Mouse (Mus musculus) lung, adult 2 months (tissue): ENCODE measurements around the gene Pofut2. TPM values are rescaled to one million over a fixed set of nuclear protein-coding genes. Genes with fewer than 3 reads are reported as not detected.

Experiments
- DNase-seq: peaks from one replicate; pipeline ENCODE4 v3.0.0; 2022
- H3K4me1 ChIP-seq: fragments of 200-500 bp; 2 replicates; pipeline ENCODE4 v1.6.1; 2011; ENCODE audit warnings: low read length; ENCODE audit not compliant: control insufficient read depth, insufficient read depth
- H3K4me3 ChIP-seq: fragments of 200-500 bp; replicated peaks from 2 replicates; pipeline ENCODE3; 2011; ENCODE audit warnings: low read depth, mild to moderate bottlenecking, control low read depth, low read length; ENCODE audit errors: extremely low read depth
- CTCF ChIP-seq: fragments of 200-500 bp; IDR thresholded peaks from 2 replicates; pipeline ENCODE4 v1.5.1; 2011; ENCODE audit warnings: mild to moderate bottlenecking, low read length, control low read depth; ENCODE audit not compliant: insufficient read depth
- POLR2A ChIP-seq: fragments of 200-500 bp; IDR thresholded peaks from 2 replicates; pipeline ENCODE4 v1.6.1; 2011; ENCODE audit warnings: low read depth, mild to moderate bottlenecking, control low read depth, low read length, borderline replicate concordance; ENCODE audit errors: extremely low read depth
- WGBS: fragments of 180-500 bp; shearing (Covaris S2); methylation state at CpG from one replicate; pipeline ENCODE4 v1.1.7; 2018; 5-methylcytosine and 5-hydroxymethylcytosine counted together
- polyA plus RNA-seq: library from polyadenylated mRNA; depleted of rRNA; stranded (reverse); fragments of >200 nt; gene quantifications from 2 replicates; pipeline ENCODE4 v1.2.3, GENCODE M21; 2012; rRNA removed

Gene Pofut2
- polyA plus RNA-seq, result 81.3 and 81.6 TPM in 2 replicates

DNA sequence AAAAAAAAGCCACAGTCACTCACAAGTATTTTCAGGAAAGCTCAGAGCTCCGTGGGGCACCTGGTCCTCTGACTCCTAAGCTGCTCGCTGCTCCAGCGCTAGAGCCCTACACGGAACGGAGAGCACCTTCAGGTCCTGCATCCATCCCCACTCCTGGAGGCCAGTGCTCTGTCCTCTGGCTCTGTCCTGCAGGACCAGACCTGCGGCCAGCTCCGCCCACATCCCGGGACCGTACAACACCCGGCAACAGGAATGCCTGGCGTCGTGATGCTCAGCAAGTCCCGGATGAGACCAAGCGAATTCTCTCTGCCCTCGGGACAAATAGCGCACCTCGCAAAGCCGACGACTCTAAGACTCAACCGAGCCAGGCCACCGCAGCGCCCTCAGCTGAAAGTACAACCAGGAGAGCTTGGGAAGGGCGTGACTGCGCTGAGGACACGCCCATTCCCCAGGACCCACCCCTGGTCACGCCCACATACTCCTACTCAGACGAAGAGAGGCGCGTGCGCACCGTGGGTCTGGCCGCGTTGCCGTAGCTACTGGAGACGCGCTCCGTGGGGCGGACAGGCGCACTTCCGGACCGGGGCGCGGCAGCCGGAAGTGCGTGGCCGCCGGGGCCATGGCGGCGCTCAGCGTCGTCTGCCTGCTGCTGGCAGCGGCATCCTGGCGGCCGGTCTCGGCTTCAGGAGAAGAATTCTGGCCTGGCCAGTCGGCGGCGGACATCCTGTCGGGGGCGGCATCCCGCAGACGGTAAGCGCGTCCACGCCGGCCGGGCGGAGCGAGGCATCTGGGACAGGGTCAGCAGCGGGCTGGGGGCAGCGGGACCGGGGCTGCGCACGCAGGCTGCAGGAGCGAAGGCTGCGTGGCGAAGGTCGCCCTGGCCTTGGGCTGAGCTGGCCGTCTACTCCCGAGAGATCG is at the start of gene Pofut2:
Pofut2 (plus strand) TSS at position 515 of the 918 bp plus-strand sequence.
- DNase-seq, result peak; percentile 88
- under 1% methylated on average over 81 of the region's 81 CpGs for WGBS
- peak within 1 kb of the TSS; percentile 87 for H3K4me3 ChIP-seq
- H3K4me1 ChIP-seq, result peaks cover 2% of the 10 kb centered on the region; the same call in 1 of the 2 replicates
- TF ChIP-seq POLR2A (peak; percentile 91), CTCF (0 out of 2 replicates have a peak, but pooled peaks have one; percentile 10)

DNA sequence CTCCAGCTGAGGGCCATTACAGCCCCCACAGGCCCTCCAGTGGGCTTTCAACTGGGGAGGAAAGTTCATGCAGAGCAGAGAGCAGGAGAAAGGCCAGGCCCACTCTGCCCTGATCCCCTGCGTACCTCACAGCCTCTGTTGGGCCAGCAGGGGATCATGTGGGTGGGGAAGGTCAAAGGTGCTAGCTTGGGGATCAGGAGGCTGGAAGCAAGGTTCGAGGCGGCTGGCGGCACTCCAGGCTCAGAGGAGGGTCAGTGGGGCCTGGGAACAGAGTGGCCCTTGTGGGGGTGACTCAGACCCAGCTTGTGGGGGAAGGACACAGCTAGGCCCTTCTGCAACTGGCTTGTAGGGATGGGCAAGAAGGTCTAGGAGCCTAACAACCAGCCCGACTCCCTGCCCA is 49.8 kb upstream of the Pofut2 start:
- TF ChIP-seq CTCF (no peak), POLR2A (no peak)
- DNase-seq, result no peak
- WGBS, result 80% methylated on average over 5 of the region's 5 CpGs
- H3K4me1 ChIP-seq, result peaks cover 12% of the 10 kb centered on the region
- H3K4me3 ChIP-seq, result no peak overlapping the region

DNA sequence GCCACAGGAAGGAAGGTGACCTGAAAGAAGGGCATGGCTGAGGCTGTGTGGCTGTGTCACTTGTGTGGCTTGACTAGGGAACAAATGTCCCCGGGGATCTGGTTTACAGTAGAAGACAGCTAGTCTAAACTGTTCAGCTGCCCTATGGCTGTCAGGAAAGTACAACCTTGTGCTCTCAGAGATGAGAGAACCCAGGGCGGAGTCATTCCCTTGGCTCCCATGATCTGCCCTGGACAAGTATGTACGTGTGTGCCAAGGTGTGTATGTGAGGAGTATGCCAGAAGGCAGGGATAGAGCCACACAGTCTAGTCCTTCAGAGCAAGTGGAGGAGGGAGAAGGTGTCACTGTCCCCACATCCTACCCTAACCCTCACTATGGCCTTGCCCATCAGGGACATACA is 48.4 kb upstream of the Pofut2 start:
- Histone ChIP-seq H3K4me3 (no peak overlapping the region), H3K4me1 (peaks cover 19% of the 10 kb centered on the region)
- TF ChIP-seq POLR2A (no peak), CTCF (no peak)
- no peak for DNase-seq
- 78% methylated on average over 3 of the region's 3 CpGs for WGBS

DNA sequence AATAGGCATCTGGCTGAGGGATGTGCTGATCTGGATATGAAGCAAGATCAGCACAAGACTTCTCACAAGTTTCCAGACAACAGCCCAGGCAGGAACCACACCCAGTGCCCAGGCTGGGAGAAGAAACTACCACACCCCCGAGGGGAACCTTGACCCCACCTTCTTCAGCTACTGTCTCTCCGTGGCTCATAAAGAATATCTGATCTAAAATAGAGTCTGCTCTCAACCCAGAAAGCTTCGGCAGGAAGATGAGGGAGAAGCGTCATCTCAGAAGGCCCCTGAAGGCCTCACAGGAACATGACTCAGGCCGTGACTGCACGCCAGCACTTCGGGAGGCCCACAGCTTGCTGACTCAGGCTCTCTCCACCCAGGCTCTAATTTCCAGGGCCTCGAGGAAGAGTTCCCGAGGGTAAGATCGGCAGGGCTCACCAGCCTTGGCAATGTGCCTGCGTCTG is 47.9 kb upstream of the Pofut2 start:
- H3K4me3 ChIP-seq, result no peak overlapping the region
- DNase-seq, result peak; percentile 14
- peaks cover 24% of the 10 kb centered on the region for H3K4me1 ChIP-seq
- TF ChIP-seq POLR2A, result no peak
- no peak for TF ChIP-seq CTCF
- WGBS, result 13% methylated on average over 11 of the region's 11 CpGs

DNA sequence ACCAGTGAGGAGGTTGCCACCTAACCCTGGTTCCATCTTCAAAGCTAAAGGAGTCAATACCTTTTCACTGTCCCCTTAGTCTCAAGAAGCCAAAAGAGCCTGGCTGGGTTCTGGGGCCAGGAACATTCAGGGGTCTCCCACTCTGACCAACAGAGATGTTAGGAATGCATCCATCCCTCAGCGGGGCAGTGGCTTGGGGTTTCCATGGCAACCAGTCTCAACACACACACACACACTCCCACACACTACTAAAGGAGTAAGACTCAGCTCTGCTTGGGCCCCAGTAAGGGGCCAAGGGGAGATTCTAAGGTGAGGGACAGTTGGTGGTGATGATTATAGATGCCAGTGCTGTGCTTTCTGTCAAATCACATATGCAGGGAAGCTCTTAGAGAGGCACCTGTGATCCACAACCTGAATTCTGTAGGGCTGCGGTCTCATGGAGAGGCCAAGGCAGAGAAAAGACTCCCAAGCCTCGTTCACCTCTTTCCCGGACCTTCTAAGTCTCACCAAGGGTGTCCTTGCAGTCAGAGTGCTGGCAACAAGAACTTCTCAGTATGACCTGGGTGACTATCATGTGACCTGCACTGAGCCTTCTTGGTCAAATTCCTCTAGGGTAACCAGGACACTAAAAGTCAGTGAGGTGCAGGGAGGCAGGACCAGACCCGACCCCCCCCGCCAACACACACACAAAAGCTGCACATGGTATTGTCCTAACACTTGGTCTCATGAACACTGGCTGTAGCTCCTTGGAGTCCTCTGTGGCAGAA is 46.5 kb upstream of the Pofut2 start:
- Histone ChIP-seq H3K4me1 (peaks cover 16% of the 10 kb centered on the region), H3K4me3 (no peak overlapping the region)
- DNase-seq, result no peak
- WGBS, result 77% methylated on average over 6 of the region's 6 CpGs
- TF ChIP-seq POLR2A (no peak), CTCF (no peak)

DNA sequence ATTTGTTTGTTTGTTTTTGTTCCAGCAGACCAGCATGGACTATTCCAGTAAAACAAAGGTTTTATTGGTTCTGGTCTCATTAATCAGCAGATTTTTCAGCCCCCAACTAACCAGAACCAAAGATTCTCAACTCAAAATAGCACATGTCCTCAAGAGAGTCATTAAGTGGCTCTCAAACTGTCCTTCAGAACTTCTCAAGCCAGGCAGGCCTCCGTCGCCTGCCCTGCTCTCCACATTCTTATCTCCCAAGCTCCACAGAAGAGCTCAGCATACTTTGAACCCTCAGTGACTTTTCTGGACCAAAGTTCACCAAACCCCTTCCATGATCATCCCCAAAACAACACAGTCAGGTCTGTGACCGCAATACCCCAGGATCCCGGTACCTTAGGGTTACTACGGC is 45.5 kb upstream of the Pofut2 start:
- no peak for TF ChIP-seq CTCF
- TF ChIP-seq POLR2A, result no peak
- WGBS, result 80% methylated on average over 5 of the region's 5 CpGs
- no peak for DNase-seq
- H3K4me3 ChIP-seq, result no peak overlapping the region
- peaks cover 16% of the 10 kb centered on the region for H3K4me1 ChIP-seq

DNA sequence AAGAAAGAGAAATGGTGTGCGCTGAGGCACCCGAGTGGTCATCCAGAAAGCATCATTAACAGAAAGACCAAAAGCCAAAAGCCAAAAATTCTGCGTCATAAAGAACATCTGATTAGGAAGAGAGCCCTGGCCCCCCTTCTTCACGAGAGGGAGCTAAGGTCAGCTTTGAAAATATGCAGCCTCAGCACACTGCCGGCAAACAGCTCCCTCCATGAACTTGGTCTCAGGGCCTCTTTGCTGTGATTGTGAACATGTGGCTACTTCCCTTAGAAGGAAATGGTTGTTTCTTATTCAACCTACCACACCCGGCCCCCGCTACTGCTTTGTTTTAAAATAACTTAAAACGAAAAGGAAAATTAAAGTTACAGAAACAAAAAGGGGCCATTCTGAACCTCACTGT is 44.4 kb upstream of the Pofut2 start:
- Histone ChIP-seq H3K4me1 (peaks cover 16% of the 10 kb centered on the region), H3K4me3 (no peak overlapping the region)
- no peak for TF ChIP-seq CTCF
- TF ChIP-seq POLR2A, result no peak
- 37% methylated on average over 8 of the region's 8 CpGs for WGBS
- no peak for DNase-seq

DNA sequence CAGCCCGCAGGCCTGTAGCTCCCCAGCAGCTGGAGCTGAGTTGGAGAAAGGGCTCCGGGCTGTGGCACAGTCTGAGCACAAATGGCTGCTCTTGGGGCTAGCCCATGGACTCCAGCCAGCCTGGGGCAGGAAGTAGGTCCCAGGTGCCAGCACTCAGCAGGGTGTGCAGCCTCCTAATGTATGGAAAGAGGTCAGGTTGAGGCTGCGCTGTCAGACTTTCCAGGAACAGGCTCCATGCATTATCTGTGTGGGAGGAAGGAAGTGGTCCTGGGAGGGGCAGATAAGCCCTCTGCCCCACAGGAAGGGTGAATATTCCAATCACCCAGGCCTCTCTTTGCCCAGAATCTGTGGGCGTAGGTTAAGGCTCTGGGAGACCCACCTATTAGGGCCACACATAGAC is 43.4 kb upstream of the Pofut2 start:
- no peak for TF ChIP-seq CTCF
- TF ChIP-seq POLR2A, result no peak
- peaks cover 16% of the 10 kb centered on the region for H3K4me1 ChIP-seq
- no peak overlapping the region for H3K4me3 ChIP-seq
- DNase-seq, result no peak
- 39% methylated on average over 4 of the region's 4 CpGs for WGBS

DNA sequence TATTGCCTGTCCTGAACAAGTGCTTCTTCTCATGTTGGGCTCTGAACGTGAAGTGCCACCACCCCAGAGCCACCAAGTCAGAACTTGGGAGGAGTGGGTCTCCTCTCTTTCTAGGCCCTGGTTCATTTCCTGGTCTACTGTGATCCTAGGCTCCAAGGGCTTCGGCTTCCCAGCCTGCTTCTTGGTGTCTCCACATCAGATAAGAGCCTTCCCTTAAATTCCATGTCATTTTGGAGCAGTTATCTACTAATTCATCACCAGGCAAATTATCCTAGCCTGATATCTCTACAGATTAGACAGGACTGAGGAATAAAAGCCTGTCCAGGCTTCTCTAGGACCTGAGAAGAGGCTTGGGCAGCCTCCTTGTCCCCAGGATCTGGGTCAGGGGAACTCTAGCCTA is 42.7 kb upstream of the Pofut2 start:
- WGBS, result 49% methylated on average over 2 of the region's 2 CpGs
- H3K4me1 ChIP-seq, result peaks cover 15% of the 10 kb centered on the region
- TF ChIP-seq POLR2A (no peak), CTCF (no peak)
- DNase-seq, result no peak
- H3K4me3 ChIP-seq, result no peak overlapping the region
